Mouse (Mus musculus): ENCODE data around the gene Cdkn2b. TPM values are rescaled to one million over a fixed set of nuclear protein-coding genes. Genes with fewer than 3 reads are reported as not detected.
A peak's percentile ranks its signal among the peaks of the same experiment; 100 is the strongest.

The Cdkn2b gene
- 0.46 and 0.76 TPM in 2 replicates for polyA plus RNA-seq (2014; fragmentation: Nextera tagmentation; extraction: Ambion mirVana)

DNA sequence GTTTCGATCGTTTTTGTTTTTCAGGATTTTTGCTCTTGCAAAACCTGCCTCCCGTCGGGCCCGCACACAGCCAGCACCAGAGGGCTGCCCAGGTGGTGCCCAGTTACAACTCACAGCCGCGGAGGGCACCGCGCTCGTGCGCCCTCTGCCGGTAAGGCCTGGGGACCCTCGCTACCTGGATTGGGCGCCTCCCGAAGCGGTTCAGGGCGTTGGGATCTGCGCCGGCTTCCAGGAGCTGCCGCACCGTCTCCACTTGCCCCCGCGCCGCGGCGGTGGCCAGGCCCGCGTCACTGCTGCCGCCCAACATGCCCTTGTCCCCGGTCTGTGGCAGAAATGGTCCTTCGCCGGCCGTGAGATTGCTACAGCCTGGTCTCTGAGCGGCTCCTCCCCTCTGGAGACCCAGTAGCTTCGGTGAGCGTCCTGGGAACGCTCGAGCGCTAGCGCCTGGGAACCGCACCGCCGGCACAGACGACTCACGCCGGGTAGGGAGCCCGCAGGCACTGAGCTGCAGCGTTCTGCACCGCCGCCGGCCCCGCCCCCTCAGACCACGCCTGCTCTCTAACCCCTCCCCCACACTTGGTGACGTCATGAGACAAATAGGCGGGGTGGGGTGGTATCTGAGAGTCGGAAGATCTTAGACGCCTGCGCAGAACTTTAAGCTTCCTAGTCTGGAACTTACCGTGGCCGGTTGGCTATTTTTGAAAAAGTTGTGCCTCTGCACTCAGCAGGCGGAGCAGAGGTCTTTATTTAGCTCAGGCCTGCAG, at the start of gene Cdkn2b:
Gene Cdkn2b, minus strand, starts transcription at position 549 of the 764 bp plus-strand sequence.
- Histone ChIP-seq H3K36me3 (ENCODE audit: control insufficient read depth, insufficient read depth, low read length) (no peaks in the 10 kb centered on the region), H3K9ac (ENCODE audit: low read length) (no peak within 1 kb of the TSS), H3K4me3 (ENCODE audit: low read depth, low read length) (peak within 1 kb of the TSS; percentile 41), H3K4me2 (ENCODE audit: low read depth) (peak within 1 kb of the TSS; percentile 94), H3K27me3 (ENCODE audit: control insufficient read depth, insufficient read depth, low read length) (peaks cover 69% of the 10 kb centered on the region), H3K27ac (ENCODE audit: low read depth, low read length) (no peak within 1 kb of the TSS), H3K9me3 (ENCODE audit: control insufficient read depth, low read length) (no peaks in the 10 kb centered on the region), H3K4me1 (ENCODE audit: control insufficient read depth, insufficient read depth, low read length) (no peaks in the 10 kb centered on the region)
- ATAC-seq (ENCODE audit: insufficient read depth, low FRiP score, low TSS enrichment) (peak; percentile 94), DNase-seq (ENCODE audit: low spot score) (peak; percentile 89)
- WGBS, result under 1% methylated on average over 61 of the region's 61 CpGs

DNA sequence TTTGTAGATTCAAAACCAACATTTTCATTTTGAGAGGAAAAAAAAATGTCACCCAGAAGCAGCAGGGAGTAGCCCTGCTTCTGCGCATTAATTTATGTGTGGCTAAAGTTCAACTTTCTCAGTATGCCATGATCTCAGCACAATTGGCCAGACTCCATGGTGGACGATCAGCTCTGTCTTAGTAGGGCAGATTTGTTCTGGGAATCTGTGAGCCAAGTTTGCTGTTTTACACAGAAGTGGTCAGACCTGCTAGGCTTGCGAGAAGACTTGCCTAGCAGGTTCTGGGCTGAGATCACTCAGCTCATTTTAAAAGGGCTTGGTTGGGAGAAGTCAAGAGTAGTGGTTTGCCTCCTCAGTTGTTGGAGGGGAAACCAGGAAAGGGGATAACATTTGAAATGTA, 49.5 kb upstream of the Cdkn2b start:
- H3K27me3 ChIP-seq (ENCODE audit: control insufficient read depth, insufficient read depth, low read length), result no peaks in the 10 kb centered on the region
- H3K4me3 ChIP-seq (ENCODE audit: low read depth, low read length), result no peak overlapping the region
- no peak overlapping the region for H3K9ac ChIP-seq (ENCODE audit: low read length)
- DNase-seq (ENCODE audit: low spot score), result no peak
- H3K36me3 ChIP-seq (ENCODE audit: control insufficient read depth, insufficient read depth, low read length), result no peaks in the 10 kb centered on the region
- no peaks in the 10 kb centered on the region for H3K4me1 ChIP-seq (ENCODE audit: control insufficient read depth, insufficient read depth, low read length)
- H3K4me2 ChIP-seq (ENCODE audit: low read depth), result no peak overlapping the region
- no peak overlapping the region for H3K27ac ChIP-seq (ENCODE audit: low read depth, low read length)
- no peaks in the 10 kb centered on the region for H3K9me3 ChIP-seq (ENCODE audit: control insufficient read depth, low read length)
- no peak for ATAC-seq (ENCODE audit: insufficient read depth, low FRiP score, low TSS enrichment)
- WGBS, result 76% methylated on average over 3 of the region's 3 CpGs

DNA sequence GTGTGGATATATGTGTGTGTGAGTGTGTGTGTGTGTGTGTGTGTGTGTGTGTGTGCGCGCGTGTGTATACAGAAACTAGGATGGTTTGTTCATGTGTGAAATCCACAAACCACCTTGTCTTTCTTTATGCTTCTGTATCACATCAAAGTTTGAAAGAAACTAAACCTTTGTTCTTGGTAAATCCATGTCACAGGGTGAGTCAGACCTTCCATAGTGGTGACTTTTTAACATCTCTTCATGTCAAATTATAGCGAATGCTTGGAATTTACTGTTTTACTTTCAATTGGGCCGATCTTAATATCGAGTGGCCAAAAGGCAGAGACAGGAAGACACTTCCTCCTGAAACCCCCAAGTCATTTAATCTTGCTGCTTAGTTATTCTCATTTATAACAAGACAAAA, 48.7 kb upstream of the Cdkn2b start:
- no peaks in the 10 kb centered on the region for H3K4me1 ChIP-seq (ENCODE audit: control insufficient read depth, insufficient read depth, low read length)
- no peak overlapping the region for H3K4me3 ChIP-seq (ENCODE audit: low read depth, low read length)
- no peak overlapping the region for H3K4me2 ChIP-seq (ENCODE audit: low read depth)
- WGBS, result 93% methylated on average over 6 of the region's 6 CpGs
- no peak overlapping the region for H3K27ac ChIP-seq (ENCODE audit: low read depth, low read length)
- H3K36me3 ChIP-seq (ENCODE audit: control insufficient read depth, insufficient read depth, low read length), result no peaks in the 10 kb centered on the region
- H3K9ac ChIP-seq (ENCODE audit: low read length), result no peak overlapping the region
- ATAC-seq (ENCODE audit: insufficient read depth, low FRiP score, low TSS enrichment), result no peak
- no peak for DNase-seq (ENCODE audit: low spot score)
- no peaks in the 10 kb centered on the region for H3K9me3 ChIP-seq (ENCODE audit: control insufficient read depth, low read length)
- no peaks in the 10 kb centered on the region for H3K27me3 ChIP-seq (ENCODE audit: control insufficient read depth, insufficient read depth, low read length)

DNA sequence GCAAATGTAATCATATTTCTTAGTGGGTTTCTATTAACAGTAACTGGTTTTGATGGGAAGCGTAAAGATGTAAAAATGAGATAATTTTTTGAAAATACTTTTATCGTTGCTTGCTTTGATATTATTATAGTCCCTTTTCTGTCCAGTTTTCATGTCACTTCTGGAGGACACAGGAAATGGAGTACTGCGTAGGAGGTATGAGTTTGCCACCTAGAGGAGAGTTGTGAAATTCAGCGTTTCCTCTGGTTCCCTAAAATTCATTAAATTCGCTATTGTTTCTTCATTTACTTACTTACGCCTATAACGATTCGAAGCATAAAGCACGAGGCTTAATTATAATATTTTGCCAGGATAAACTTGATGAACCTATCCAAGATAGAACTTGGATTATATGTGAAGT, 43.1 kb upstream of the Cdkn2b start:
- no peaks in the 10 kb centered on the region for H3K4me1 ChIP-seq (ENCODE audit: control insufficient read depth, insufficient read depth, low read length)
- H3K36me3 ChIP-seq (ENCODE audit: control insufficient read depth, insufficient read depth, low read length), result no peaks in the 10 kb centered on the region
- H3K4me2 ChIP-seq (ENCODE audit: low read depth), result no peak overlapping the region
- DNase-seq (ENCODE audit: low spot score) (no peak), ATAC-seq (ENCODE audit: insufficient read depth, low FRiP score, low TSS enrichment) (no peak)
- H3K4me3 ChIP-seq (ENCODE audit: low read depth, low read length), result no peak overlapping the region
- no peak overlapping the region for H3K27ac ChIP-seq (ENCODE audit: low read depth, low read length)
- no peaks in the 10 kb centered on the region for H3K27me3 ChIP-seq (ENCODE audit: control insufficient read depth, insufficient read depth, low read length)
- no peak overlapping the region for H3K9ac ChIP-seq (ENCODE audit: low read length)
- H3K9me3 ChIP-seq (ENCODE audit: control insufficient read depth, low read length), result no peaks in the 10 kb centered on the region
- WGBS, result 60% methylated on average over 9 of the region's 9 CpGs

DNA sequence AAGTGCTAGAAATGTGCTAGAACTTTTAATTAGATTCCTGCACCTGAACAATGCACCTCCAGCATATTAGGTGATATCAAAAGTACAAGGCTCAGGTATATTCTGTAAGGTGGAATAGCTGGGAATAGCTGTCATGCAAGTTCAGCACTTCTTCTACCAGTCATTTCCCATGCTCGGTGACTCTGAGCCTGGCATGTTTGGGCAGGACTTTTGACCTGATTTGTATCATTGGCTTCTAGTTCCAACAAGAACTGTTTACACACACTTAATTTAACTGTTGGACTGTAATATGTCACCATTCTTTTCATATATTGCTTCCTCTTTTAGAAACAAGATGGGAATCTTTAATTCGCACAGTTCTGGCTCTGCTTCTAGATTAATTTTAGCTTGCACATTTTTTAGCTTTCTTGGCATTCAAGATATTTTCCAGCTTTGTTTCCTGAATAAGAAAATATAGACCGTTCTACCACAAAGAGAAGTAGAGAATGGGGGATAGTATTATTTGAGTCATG, 42.3 kb upstream of the Cdkn2b start:
- H3K9ac ChIP-seq (ENCODE audit: low read length), result no peak overlapping the region
- H3K4me2 ChIP-seq (ENCODE audit: low read depth), result no peak overlapping the region
- no peak for DNase-seq (ENCODE audit: low spot score)
- no peak overlapping the region for H3K4me3 ChIP-seq (ENCODE audit: low read depth, low read length)
- no peak for ATAC-seq (ENCODE audit: insufficient read depth, low FRiP score, low TSS enrichment)
- no peaks in the 10 kb centered on the region for H3K9me3 ChIP-seq (ENCODE audit: control insufficient read depth, low read length)
- H3K4me1 ChIP-seq (ENCODE audit: control insufficient read depth, insufficient read depth, low read length), result no peaks in the 10 kb centered on the region
- WGBS, result 90% methylated on average over 3 of the region's 3 CpGs
- no peak overlapping the region for H3K27ac ChIP-seq (ENCODE audit: low read depth, low read length)
- no peaks in the 10 kb centered on the region for H3K27me3 ChIP-seq (ENCODE audit: control insufficient read depth, insufficient read depth, low read length)
- no peaks in the 10 kb centered on the region for H3K36me3 ChIP-seq (ENCODE audit: control insufficient read depth, insufficient read depth, low read length)

DNA sequence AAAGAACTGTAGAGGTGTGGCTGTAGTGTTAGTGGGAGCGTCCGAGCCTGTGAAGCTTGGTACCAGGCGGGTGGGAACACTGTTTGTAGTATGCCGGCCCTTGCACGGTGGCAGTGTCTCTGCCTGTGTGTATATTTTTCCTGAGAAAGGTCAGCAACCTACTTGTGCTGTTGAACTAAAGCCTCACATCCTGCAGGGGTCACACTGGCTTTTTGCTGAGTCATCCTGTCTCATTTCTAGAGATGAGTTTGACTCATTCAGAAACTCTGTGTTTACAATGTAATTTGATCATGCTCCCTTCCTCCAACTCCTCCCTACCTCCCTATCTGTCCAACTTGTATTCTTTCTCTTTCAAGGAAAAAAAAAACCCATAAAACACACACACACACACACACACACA, 40.6 kb upstream of the Cdkn2b start:
- 52% methylated on average over 5 of the region's 5 CpGs for WGBS
- DNase-seq (ENCODE audit: low spot score), result no peak
- no peaks in the 10 kb centered on the region for H3K4me1 ChIP-seq (ENCODE audit: control insufficient read depth, insufficient read depth, low read length)

DNA sequence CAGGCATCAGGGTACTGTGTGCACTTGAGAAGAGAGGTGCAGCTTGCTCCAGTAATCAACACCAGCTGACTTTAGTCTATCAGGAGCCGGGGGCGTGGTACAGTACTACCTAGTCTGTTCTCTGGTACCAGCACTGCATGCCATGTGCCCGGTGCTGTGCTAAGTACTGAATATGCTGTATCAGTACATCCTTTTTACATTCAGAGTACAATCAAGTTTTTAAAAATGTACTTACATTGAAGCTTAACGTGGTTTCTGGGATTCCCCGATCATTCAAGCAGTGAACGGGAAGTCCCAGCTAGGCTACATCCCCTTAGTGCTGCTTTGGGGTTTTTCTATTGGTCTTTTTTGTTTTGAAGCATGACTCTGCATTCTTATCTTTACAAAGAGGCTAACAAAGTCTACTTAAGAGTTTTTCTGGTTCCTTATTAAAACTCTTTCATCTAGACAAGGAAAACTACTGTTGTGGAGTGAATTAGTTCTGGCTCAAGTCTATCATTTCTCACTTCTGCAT, 40.2 kb upstream of the Cdkn2b start:
- Histone ChIP-seq H3K27ac (ENCODE audit: low read depth, low read length) (no peak overlapping the region), H3K9me3 (ENCODE audit: control insufficient read depth, low read length) (no peaks in the 10 kb centered on the region), H3K4me2 (ENCODE audit: low read depth) (no peak overlapping the region), H3K4me1 (ENCODE audit: control insufficient read depth, insufficient read depth, low read length) (no peaks in the 10 kb centered on the region), H3K36me3 (ENCODE audit: control insufficient read depth, insufficient read depth, low read length) (no peaks in the 10 kb centered on the region), H3K4me3 (ENCODE audit: low read depth, low read length) (no peak overlapping the region), H3K9ac (ENCODE audit: low read length) (no peak overlapping the region), H3K27me3 (ENCODE audit: control insufficient read depth, insufficient read depth, low read length) (no peaks in the 10 kb centered on the region)
- ATAC-seq (ENCODE audit: insufficient read depth, low FRiP score, low TSS enrichment) (no peak), DNase-seq (ENCODE audit: low spot score) (no peak)
- 84% methylated on average over 6 of the region's 6 CpGs for WGBS

More for the DNA sequence above, 40.6 kb upstream of the Cdkn2b start:
- Histone ChIP-seq H3K9ac (ENCODE audit: low read length) (no peak overlapping the region), H3K27me3 (ENCODE audit: control insufficient read depth, insufficient read depth, low read length) (no peaks in the 10 kb centered on the region), H3K36me3 (ENCODE audit: control insufficient read depth, insufficient read depth, low read length) (no peaks in the 10 kb centered on the region), H3K9me3 (ENCODE audit: control insufficient read depth, low read length) (no peaks in the 10 kb centered on the region), H3K4me3 (ENCODE audit: low read depth, low read length) (no peak overlapping the region), H3K4me2 (ENCODE audit: low read depth) (no peak overlapping the region), H3K27ac (ENCODE audit: low read depth, low read length) (no peak overlapping the region)
- no peak for ATAC-seq (ENCODE audit: insufficient read depth, low FRiP score, low TSS enrichment)

DNA sequence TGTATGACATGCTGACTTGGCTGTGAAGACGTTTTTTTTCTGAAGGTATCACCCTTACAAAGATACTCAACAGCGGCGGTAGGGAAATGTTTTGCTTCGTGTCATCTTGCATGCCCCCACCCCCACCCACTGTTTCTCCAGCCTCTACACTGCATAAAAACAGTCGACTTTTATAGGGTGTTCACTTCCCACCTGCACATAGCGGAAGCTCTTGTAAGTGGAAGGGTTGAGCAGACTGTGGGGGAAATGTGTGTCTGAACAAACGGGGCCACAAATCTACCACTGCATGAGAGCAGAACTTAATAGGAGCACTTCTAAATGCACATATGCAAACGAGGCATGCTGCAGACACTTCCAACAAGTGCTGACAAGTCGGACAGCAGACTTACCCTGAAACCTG, 39.6 kb upstream of the Cdkn2b start:
- WGBS, result 62% methylated on average over 9 of the region's 9 CpGs
- DNase-seq (ENCODE audit: low spot score) (no peak), ATAC-seq (ENCODE audit: insufficient read depth, low FRiP score, low TSS enrichment) (no peak)
- Histone ChIP-seq H3K27me3 (ENCODE audit: control insufficient read depth, insufficient read depth, low read length) (no peaks in the 10 kb centered on the region), H3K9me3 (ENCODE audit: control insufficient read depth, low read length) (no peaks in the 10 kb centered on the region), H3K4me1 (ENCODE audit: control insufficient read depth, insufficient read depth, low read length) (no peaks in the 10 kb centered on the region), H3K9ac (ENCODE audit: low read length) (no peak overlapping the region), H3K27ac (ENCODE audit: low read depth, low read length) (no peak overlapping the region), H3K4me3 (ENCODE audit: low read depth, low read length) (no peak overlapping the region), H3K4me2 (ENCODE audit: low read depth) (no peak overlapping the region), H3K36me3 (ENCODE audit: control insufficient read depth, insufficient read depth, low read length) (no peaks in the 10 kb centered on the region)

DNA sequence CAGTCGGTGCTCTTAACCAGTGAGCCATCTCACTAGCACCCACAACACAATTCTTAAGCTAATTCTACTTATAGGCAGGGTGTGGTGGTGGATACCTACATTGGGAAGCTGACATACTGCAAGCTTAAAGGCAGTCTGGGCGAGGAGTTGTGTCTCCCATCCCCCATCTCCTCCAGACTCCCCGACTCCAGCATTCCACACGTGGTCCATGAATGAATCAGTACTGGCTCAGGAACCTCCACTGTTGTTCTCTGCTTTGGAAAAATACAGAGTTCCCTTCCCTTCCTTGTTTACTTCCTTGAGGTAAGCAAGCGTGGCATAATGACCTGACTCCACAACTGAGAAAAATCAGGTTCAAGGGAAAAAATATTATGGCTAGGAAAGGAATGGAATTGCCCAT, 38.0 kb upstream of the Cdkn2b start:
- Histone ChIP-seq H3K9me3 (ENCODE audit: control insufficient read depth, low read length) (no peaks in the 10 kb centered on the region), H3K36me3 (ENCODE audit: control insufficient read depth, insufficient read depth, low read length) (no peaks in the 10 kb centered on the region), H3K27me3 (ENCODE audit: control insufficient read depth, insufficient read depth, low read length) (no peaks in the 10 kb centered on the region), H3K4me3 (ENCODE audit: low read depth, low read length) (no peak overlapping the region), H3K4me2 (ENCODE audit: low read depth) (no peak overlapping the region), H3K4me1 (ENCODE audit: control insufficient read depth, insufficient read depth, low read length) (no peaks in the 10 kb centered on the region), H3K9ac (ENCODE audit: low read length) (no peak overlapping the region), H3K27ac (ENCODE audit: low read depth, low read length) (no peak overlapping the region)
- DNase-seq (ENCODE audit: low spot score), result no peak
- no peak for ATAC-seq (ENCODE audit: insufficient read depth, low FRiP score, low TSS enrichment)
- WGBS, result 69% methylated on average over 5 of the region's 5 CpGs
